Mouse (Mus musculus) cerebellum, postnatal 14 days (tissue): Measurements from ENCODE around the gene Fhod1.
A peak's percentile ranks its signal among the peaks of the same experiment; 100 is the strongest.

ENCODE experiments used
- DNase-seq, 2 experiments: peaks; one replicate each; pipeline ENCODE4 v3.0.0; 2021; ENCODE audit warnings: mixed read lengths in 2 of 2

Gene Fhod1

DNA sequence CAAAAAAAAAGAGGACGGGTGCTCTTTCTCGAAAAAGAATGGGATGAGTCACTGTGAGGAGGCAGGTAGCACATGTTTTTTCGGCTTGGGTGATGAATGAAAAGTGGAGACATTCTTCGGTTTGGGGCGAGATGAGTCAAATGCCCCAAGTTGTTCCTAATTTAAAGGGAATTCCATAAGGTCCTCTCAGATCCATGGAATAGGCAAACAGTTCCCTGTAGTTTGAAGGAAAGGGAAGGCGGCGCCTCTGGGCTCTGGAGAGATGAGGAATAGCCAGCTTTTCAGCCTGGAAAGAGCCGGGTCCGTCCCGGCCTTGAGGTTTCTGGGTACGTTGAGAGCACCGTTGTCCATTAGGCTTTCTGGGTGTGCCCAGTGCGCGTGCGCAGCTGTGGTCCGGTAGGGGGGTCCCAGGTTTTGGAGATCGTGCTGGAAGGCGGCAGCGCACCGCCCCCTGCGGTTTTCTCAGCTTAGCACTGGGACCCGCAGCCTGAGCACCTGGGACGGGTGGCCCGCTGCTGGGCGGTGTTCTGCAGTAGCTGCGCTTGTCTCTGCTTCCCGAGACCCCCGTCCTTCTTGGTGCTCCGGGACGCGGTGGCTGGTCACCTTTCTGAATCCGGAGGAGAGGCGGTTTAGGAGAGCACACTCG is 820 bp upstream of the Fhod1 start, which contains the start of gene Slc9a5:
Gene Slc9a5 (plus strand): TSS at position 394 of the 646 bp plus-strand sequence.
- peak; percentile 76 to 82 for DNase-seq

GRCm38 (mm10) chr8:105346611-105347427 is 934 bp downstream of the Fhod1 start:
- DNase-seq = peak; percentile 35 to 44

DNA sequence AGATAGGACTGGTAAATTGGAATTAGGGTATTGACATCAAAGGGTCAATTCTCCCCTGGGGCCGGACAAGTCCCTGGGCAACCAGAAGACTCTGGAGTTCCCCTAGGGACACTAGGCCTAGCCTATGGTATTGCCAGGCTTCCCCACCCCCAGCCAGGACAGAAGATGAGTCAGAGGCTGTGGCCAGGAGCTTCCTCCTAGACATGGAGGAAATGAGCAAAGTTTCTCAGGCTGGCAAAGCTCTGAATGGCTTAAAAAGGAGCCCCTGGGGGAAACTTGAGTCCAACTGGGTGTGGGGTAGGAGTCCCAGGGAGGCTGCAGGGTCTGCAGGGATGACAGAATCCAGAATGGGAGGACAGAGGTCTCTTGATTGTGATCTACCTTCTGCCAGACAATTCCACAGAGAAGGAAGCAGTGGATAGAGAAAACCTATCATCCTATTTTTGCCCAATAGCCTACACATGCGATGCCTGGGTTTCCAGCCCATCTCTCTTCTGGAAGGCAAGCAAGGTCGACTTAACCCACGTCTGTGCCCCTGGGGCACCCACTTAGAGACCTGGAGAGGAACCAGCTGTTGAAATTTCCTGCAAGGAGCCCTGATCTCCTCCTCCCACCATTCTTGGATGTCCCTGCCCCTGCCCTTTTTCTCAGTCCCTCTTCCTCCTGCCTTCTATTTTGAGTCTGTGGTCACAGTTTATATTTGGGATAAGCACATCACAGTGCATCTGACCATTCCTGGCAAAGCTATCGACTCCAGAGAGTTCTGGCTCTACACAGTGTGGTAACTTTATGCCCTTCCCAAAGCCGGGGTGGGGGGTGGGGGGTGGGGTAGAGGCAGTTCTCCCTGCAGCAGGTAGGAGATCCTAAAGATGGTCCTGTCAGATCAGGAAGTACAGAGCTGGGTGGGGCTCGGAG is 2.4 kb downstream of the Fhod1 start:
- DNase-seq = no peak

GRCm38 (mm10) chr8:105343791-105344574 is 3.8 kb downstream of the Fhod1 start:
- DNase-seq = no peak

- DNase-seq = no peak
These were observed 5.0 kb downstream of the Fhod1 start for GRCm38 (mm10) chr8:105342768-105343167.

DNA sequence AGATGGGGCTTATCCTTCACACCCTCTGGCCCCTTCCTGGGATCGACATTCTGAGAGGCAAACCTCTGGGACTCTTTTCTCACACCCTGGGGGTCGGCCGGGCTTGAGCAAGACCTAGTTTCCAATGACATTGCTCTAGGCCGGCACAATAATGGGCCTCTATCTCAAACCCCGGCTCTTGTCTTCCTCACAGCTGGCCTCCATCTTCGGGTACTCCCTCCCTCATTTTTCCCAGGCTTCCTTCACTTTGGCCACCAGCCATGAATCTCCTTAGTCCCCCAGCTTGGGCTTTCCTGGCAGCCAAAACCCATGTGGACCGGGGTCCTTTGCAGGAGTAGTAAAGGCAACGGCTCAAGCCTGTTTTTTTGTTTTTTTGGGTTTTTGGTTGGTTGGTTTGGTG is 6.4 kb downstream of the Fhod1 start:
- DNase-seq = no peak

DNA sequence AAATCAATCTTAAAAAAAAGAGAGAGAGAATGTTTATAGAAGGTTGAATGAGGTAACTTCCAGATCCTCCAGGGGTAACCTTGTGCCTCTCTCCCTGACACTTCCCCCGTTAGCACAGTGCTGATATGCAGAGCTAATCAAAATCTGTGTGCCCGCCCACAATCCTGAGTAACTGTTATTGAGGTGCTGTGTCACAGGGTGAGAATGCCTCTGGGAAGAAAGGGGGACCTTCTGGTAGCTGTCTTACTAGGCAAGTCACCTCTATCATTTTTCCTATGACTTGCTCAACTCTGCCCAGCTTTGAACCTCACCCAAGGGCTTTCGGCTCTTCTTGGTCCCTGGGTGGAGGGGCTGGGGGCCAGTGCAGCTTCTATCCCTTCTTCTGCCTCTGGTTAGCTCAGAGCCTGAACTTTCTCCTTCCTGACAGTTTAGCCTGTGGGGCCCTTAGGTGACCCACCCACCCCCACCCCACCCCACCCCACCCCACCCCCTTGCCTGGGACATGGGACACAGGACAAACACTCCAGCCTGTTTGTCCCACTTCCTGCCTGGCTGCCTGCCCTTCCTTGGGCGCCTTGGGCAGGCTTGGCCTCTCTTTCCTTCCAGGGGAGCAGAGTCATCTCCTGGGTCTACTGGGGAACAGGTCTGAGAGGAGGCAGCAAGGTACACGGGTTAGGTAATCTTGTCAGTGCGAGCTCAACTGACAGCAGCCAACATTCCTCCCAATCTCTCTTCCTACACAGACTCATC is 7.7 kb downstream of the Fhod1 start:
- DNase-seq = no peak

DNA sequence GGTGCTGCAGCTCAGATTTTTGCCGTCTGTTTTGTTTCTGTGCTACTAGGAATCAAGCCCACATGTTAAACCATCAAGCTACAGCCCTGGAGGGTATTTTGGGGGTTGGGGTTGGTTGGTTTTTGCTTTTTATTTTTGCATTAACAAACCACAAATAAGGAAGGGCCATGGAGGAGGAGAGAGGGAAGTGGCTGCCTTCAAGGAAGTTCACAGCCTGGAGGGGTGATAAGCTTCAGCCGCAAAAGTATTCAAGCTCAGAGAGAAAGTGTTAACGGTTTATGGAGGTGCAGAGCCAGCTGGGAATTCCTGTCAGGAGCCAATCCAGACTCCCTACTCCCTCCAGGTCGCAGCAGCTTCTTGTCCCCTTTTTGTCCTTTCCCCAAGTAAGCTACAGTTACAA is 8.8 kb downstream of the Fhod1 start:
- DNase-seq = no peak

DNA sequence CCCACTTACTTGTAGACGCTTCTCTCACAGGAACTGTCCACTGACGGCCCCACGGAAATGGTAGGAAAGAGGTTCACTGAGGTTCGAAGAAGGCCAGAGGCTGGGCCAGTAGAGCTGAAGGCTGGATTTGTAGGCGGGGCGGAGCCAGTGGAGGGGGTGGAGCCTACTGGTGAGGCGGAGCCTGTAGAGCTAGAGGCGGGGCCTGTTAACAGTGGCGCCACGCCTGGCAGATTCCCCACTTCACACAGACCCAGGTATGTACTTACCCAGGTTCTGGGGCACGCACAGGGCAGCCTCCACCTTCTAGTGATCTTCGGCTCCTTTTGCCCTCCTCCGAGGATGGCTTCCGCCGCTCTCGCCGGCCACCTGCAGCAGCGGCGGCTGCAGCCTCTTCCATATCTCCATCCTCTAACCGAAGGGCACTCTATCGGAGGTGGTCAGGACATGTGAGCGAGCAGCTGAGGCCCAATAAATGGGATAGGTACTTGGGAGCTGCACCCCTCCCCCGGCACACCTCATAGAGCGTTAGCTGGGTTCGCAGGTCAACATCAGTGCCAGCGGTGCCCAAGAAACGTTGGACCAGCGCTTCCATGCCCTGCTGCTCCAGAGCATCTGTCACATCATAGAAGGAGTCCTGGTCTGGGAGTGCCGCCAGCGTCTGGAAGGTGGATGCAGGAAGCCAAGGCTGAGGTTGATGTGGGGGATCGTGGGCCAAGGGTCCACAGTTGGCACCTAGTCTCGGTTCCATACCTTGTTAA is 11.2 kb downstream of the Fhod1 start:
- DNase-seq = no peak

DNA sequence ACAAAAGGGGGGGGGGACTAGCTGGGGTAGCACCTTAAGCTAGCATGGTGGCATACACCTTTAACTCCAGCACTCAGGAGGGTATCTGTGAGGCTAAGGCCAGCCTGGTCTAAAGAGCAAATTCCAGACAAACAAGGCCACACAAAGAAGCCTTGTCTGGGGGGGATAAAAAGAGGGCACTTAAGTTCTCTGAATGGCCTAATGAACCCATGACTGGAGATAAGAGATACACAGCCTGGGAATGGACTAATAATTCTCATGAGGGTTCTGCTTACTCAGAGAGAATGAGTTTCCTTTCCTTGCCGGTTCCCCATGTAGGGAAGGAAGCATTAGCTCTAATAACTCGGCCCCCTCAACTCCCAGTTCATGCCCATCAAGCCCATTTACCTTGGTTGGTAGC is 15.2 kb downstream of the Fhod1 start:
- no peak for DNase-seq

GRCm38 (mm10) chr8:105331931-105332330 is 15.8 kb downstream of the Fhod1 start:
- DNase-seq = no peak

GRCm38 (mm10) chr8:105331469-105331868 is 16.3 kb downstream of the Fhod1 start:
- no peak for DNase-seq

- DNase-seq = no peak
These were observed 17.4 kb downstream of the Fhod1 start for GRCm38 (mm10) chr8:105330325-105330724.

DNA sequence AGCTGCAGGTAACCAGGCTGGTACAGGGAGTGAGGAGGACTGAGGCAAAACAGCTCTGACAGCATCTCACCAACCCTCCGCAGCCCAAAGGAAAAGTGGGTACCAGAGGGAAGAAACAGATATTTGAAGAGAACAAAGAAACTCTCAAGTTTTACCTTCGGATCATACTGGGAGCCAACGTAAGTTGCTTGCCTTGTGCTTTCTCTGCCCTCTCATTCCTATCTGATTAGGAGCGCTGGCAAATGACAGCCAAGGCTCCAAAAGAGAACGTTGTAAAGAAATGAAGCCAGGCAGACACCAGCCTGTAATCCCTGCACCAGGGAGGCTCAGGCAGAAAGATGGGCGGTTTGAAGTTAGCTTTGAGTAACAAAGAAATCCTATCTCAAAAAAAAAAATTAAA is 20.8 kb downstream of the Fhod1 start:
- no peak for DNase-seq

DNA sequence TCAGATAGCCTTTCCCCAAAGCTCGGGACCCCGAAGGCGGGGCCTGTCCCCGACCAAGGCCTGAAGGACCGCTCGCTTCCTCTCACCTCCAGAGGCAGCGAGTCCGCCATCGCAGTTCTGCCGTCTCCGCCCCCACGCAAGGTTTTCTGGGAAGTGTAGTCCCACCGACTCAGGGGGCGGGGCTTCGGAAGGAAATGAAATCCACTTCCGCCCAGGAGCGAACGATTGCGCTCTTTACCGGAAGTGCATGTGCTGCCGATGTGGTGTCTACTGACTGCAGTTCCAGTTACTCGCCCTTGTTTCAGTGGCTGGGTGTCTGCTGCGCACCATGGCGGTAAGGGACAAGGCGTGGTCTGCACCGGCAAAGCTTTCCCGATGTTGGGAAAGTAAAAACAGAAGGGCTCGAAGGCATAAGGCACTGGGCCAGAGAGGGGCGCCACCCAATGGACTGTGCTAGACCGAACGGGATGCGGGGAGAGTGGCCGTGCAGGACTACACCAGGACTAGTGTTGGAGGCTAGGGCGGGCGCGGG is 21.5 kb downstream of the Fhod1 start, which contains the start of the genes Lrrc29 and Tmem208:
Gene Lrrc29 (minus strand): TSS at position 138 of the 532 bp plus-strand sequence.
Gene Tmem208 (plus strand): TSS at position 214 of the 532 bp plus-strand sequence.
- peak; percentile 99 for DNase-seq

DNA sequence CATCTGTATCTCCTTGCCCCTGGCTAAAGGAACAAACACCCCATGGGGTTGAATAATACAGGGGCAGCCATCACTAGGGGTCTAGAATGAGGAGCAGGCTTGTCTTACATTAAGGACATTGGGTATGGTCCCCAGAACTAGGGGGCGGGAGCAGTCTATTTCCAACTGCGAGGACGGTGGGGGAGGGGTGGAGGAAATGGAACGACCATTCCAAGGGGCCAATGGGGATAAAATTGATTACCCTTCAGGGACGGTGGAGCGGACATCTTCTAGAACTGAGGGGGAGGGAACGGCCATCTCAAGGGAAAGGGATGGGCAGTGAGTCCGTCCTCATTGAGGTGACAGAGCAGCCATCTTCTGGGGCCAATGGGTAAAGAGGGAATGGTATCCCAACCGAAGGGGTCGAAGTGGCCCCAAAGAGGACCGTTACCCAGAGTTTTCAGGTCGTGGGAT is 22.1 kb downstream of the Fhod1 start:
- peak in 1 of 2 experiments; percentile 72 for DNase-seq

- no peak for DNase-seq
These were observed 24.6 kb downstream of the Fhod1 start for GRCm38 (mm10) chr8:105323183-105323582.

DNA sequence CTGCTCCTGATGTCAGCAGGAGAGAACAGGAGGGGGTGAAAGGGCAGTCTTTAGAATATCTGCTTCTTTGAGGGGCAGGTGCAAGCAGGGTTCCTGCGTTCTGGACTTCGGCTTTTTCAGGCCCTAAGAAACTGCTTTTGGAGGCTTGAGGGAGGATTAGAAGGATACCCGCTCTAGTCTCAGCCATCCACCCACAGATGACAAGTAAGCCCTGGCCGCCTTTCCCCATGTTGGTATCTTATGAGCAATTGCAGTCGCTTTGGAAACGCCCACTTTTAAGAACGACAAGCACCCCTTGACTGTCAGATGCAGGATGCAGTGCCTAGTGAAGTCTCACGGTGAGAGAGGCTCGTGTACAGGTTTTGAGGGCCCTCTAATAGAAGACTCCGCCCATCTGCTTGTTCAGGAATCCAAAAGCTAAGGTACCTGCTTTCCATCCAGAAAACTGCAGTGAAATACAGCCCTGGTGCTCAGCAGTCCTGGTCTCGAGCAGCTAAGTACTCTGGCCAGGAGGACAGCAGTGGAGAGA is 29.0 kb downstream of the Fhod1 start:
- no peak for DNase-seq

DNA sequence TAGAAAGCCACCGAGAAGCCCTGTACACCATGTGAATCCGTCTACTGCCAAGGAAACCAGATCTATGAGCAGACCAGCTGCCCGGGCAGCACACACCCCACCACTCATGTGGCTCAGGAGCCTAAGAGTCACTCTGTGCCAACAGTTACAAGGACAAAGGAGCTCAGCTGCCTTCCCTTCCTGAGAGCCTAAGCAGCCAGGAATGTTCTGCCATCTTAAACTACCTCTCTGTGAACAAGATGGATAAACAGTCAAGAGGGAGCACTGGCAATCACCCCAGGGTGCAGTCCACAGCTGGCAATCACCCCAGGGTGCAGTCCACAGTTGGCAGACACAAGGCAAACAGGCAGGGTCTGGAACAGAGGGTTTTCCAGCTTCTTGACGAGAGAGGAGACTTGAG is 29.8 kb downstream of the Fhod1 start:
- DNase-seq = no peak
